Mouse (Mus musculus): ENCODE measurements around the gene Crip2. TPM values are rescaled to one million over a fixed set of nuclear protein-coding genes. Genes with fewer than 3 reads are reported as not detected.

Crip2 gene
- polyA plus RNA-seq (2016; fragmentation: Nextera tagmentation; extraction: Ambion mirVana) = 78.8 and 88.4 TPM in 2 replicates

- H3K4me3 ChIP-seq = peak within 1 kb of the TSS; percentile 44
- H3K9me3 ChIP-seq = no peaks in the 10 kb centered on the region
- H3K27me3 ChIP-seq = peaks cover 35% of the 10 kb centered on the region
- peak; percentile 71 for ATAC-seq (ENCODE audit: insufficient number of reproducible peaks, insufficient read depth, low FRiP score, low TSS enrichment)
- H3K27ac ChIP-seq = 0 out of 2 replicates have a peak within 1 kb of the TSS, but pooled peaks have one; percentile 25
- H3K9ac ChIP-seq = peak within 1 kb of the TSS; percentile 48; the same call in 1 of the 2 replicates
- H3K4me2 ChIP-seq (replicated peaks) = peak within 1 kb of the TSS; percentile 61
- under 1% methylated on average over 68 of the region's 68 CpGs for WGBS
- H3K36me3 ChIP-seq = peaks cover 36% of the 10 kb centered on the region
- peaks cover 25% of the 10 kb centered on the region for H3K4me1 ChIP-seq
Measured at GRCm38 (mm10) chr12:113139908-113140615, at the start of gene Crip2. Gene Crip2 (plus strand): TSS chr12:113140236.

GRCm38 (mm10) chr12:113097040-113097439, 43.0 kb upstream of the Crip2 start:
- Histone ChIP-seq H3K4me1 (peaks cover 28% of the 10 kb centered on the region), H3K9ac (peak overlapping the region; percentile 100; the same call in 1 of the 2 replicates), H3K36me3 (0 out of 2 replicates have a peak, but pooled peaks cover 11% of the 10 kb centered on the region), H3K4me2 (replicated peaks) (peak overlapping the region; percentile 85), H3K27me3 (no peaks in the 10 kb centered on the region), H3K27ac (no peak overlapping the region), H3K9me3 (no peaks in the 10 kb centered on the region), H3K4me3 (peak overlapping the region; percentile 100; the same call in 1 of the 2 replicates)
- 86% methylated on average over 5 of the region's 5 CpGs for WGBS
- ATAC-seq (ENCODE audit: insufficient number of reproducible peaks, insufficient read depth, low FRiP score, low TSS enrichment) = no peak

- H3K4me3 ChIP-seq = peak within 1 kb of the TSS; percentile 100
- no peaks in the 10 kb centered on the region for H3K27me3 ChIP-seq
- H3K36me3 ChIP-seq = 0 out of 2 replicates have a peak, but pooled peaks cover 11% of the 10 kb centered on the region
- H3K4me2 ChIP-seq (replicated peaks) = peak within 1 kb of the TSS; percentile 95
- no peaks in the 10 kb centered on the region for H3K9me3 ChIP-seq
- ATAC-seq (ENCODE audit: insufficient number of reproducible peaks, insufficient read depth, low FRiP score, low TSS enrichment) = peak; percentile 38; the same call in 1 of the 2 replicates
- WGBS = 1% methylated on average over 42 of the region's 53 CpGs
- peak within 1 kb of the TSS; percentile 88 for H3K27ac ChIP-seq
- H3K9ac ChIP-seq = peak within 1 kb of the TSS; percentile 100
- peaks cover 28% of the 10 kb centered on the region for H3K4me1 ChIP-seq
Measured at GRCm38 (mm10) chr12:113097749-113098281, 42.2 kb upstream of the Crip2 start, which contains the start of gene Mta1. Gene Mta1 (plus strand): TSS chr12:113098278.

DNA sequence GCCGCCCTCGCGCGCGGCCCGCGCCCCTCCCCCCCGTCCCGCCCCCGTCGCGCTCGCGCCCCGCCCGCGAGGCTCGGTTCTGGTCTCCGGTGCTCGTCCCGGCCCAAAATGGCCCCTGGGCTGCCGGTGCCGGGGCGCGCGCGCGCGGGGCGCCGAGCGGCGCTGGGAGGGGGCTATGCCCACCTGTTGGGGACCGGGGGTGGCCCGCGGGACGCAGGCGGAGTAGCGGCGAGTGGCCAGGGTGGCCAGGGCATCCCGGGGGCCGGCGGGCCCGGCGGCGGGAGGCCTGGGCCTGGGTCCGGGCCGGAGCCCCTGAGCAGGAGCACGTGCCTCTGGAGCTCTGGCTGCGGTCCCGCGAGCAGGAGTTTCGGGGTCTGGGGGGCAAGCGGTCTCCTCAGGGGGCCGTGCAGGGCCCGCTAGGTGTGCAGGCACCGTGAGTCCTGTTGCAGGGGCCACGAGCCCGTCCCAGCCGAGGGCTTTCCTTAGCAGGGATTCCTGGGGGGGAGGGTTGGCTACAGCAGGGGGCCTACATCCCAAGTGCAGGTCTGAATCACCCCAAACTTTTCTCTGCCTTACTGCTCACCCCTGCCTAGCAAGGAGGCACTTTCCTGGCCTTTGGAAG, 41.4 kb upstream of the Crip2 start:
- ATAC-seq (ENCODE audit: insufficient number of reproducible peaks, insufficient read depth, low FRiP score, low TSS enrichment) = 0 out of 2 replicates have a peak, but pooled peaks have one; percentile 11
- Histone ChIP-seq H3K9ac (peak overlapping the region; percentile 100), H3K4me2 (replicated peaks) (peak overlapping the region; percentile 95), H3K27me3 (no peaks in the 10 kb centered on the region), H3K36me3 (0 out of 2 replicates have a peak, but pooled peaks cover 11% of the 10 kb centered on the region), H3K4me1 (peaks cover 28% of the 10 kb centered on the region), H3K4me3 (peak overlapping the region; percentile 100), H3K27ac (peak overlapping the region; percentile 88), H3K9me3 (no peaks in the 10 kb centered on the region)
- under 1% methylated on average over 26 of the region's 60 CpGs for WGBS

DNA sequence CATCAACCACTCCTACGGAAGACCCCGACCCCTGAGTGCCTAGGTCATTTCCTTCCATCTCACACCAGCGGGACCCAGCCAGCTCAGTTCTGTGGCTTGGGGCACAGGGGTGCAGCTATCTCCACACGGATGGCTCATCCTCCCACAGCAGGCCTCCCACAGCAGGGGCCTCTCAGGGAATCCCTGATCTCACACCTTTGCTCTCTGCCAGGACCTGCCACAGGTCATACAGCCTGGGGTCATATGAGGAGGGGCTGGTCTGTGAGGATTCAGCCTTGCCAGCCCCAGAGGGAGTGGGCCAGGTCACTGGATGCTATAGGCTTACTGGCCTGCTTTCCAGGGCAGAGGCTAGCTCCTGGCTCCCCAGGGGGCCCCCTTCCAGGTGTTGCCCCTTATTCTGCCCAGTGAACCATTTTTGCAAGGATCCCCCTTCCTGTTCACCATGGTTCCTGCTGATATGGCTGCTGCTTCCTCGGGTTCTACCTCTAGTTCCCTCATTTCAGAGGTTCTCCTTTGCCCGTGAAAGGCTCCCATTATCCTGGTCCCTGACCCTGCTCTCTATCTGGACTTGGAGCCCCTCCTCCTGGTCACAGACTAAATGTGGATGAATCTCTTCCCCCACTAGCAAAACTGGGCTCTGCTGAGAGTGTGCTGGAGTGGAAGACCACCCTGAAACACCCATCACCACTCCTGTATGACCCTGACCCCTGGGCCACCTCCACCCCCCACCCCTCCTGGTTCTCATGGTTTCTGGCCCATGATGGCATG, 40.4 kb upstream of the Crip2 start:
- H3K27ac ChIP-seq = peak overlapping the region; percentile 20; the same call in 1 of the 2 replicates
- peak overlapping the region; percentile 95 for H3K4me2 ChIP-seq (replicated peaks)
- no peaks in the 10 kb centered on the region for H3K9me3 ChIP-seq
- ATAC-seq (ENCODE audit: insufficient number of reproducible peaks, insufficient read depth, low FRiP score, low TSS enrichment) = no peak
- peaks cover 21% of the 10 kb centered on the region; the same call in 1 of the 2 replicates for H3K36me3 ChIP-seq
- H3K4me3 ChIP-seq = peak overlapping the region; percentile 100
- H3K9ac ChIP-seq = peak overlapping the region; percentile 100
- WGBS = 33% methylated on average over 6 of the region's 6 CpGs
- H3K27me3 ChIP-seq = no peaks in the 10 kb centered on the region
- peaks cover 28% of the 10 kb centered on the region for H3K4me1 ChIP-seq

- ATAC-seq (ENCODE audit: insufficient number of reproducible peaks, insufficient read depth, low FRiP score, low TSS enrichment) = no peak
- no peaks in the 10 kb centered on the region for H3K27me3 ChIP-seq
- peaks cover 25% of the 10 kb centered on the region for H3K36me3 ChIP-seq
- 78% methylated on average over 5 of the region's 5 CpGs for WGBS
- peak overlapping the region; percentile 100; the same call in 1 of the 2 replicates for H3K4me3 ChIP-seq
- no peak overlapping the region for H3K27ac ChIP-seq
- H3K4me2 ChIP-seq (replicated peaks) = peak overlapping the region; percentile 95
- peaks cover 28% of the 10 kb centered on the region for H3K4me1 ChIP-seq
- H3K9ac ChIP-seq = 0 out of 2 replicates have a peak overlapping the region, but pooled peaks have one; percentile 100
- no peaks in the 10 kb centered on the region for H3K9me3 ChIP-seq
Measured at GRCm38 (mm10) chr12:113100448-113101076, 39.5 kb upstream of the Crip2 start.

- Histone ChIP-seq H3K4me3 (no peak overlapping the region), H3K27me3 (no peaks in the 10 kb centered on the region), H3K36me3 (peaks cover 28% of the 10 kb centered on the region), H3K4me2 (replicated peaks) (no peak overlapping the region), H3K9me3 (no peaks in the 10 kb centered on the region), H3K27ac (no peak overlapping the region), H3K9ac (no peak overlapping the region), H3K4me1 (peaks cover 28% of the 10 kb centered on the region)
- WGBS = 86% methylated on average over 9 of the region's 9 CpGs
- ATAC-seq (ENCODE audit: insufficient number of reproducible peaks, insufficient read depth, low FRiP score, low TSS enrichment) = no peak
Measured at GRCm38 (mm10) chr12:113101251-113101960, 38.6 kb upstream of the Crip2 start.

GRCm38 (mm10) chr12:113102461-113102860, 37.6 kb upstream of the Crip2 start:
- Histone ChIP-seq H3K27me3 (no peaks in the 10 kb centered on the region), H3K4me3 (no peak overlapping the region), H3K4me2 (replicated peaks) (no peak overlapping the region; the same call in 1 of the 2 replicates), H3K36me3 (peaks cover 28% of the 10 kb centered on the region), H3K9ac (no peak overlapping the region), H3K27ac (no peak overlapping the region), H3K4me1 (peaks cover 23% of the 10 kb centered on the region), H3K9me3 (no peaks in the 10 kb centered on the region)
- no peak for ATAC-seq (ENCODE audit: insufficient number of reproducible peaks, insufficient read depth, low FRiP score, low TSS enrichment)
- 66% methylated on average over 6 of the region's 6 CpGs for WGBS

- Histone ChIP-seq H3K27me3 (no peaks in the 10 kb centered on the region), H3K4me1 (peaks cover 18% of the 10 kb centered on the region), H3K9ac (no peak overlapping the region), H3K4me2 (replicated peaks) (no peak overlapping the region), H3K9me3 (no peaks in the 10 kb centered on the region), H3K27ac (no peak overlapping the region), H3K4me3 (no peak overlapping the region), H3K36me3 (peaks cover 28% of the 10 kb centered on the region)
- 83% methylated on average over 8 of the region's 8 CpGs for WGBS
- peak; percentile 7; the same call in 1 of the 2 replicates for ATAC-seq (ENCODE audit: insufficient number of reproducible peaks, insufficient read depth, low FRiP score, low TSS enrichment)
Measured at GRCm38 (mm10) chr12:113103846-113104451, 36.1 kb upstream of the Crip2 start.

- 87% methylated on average over 6 of the region's 6 CpGs for WGBS
- H3K27me3 ChIP-seq = no peaks in the 10 kb centered on the region
- H3K9ac ChIP-seq = no peak overlapping the region
- H3K4me2 ChIP-seq (replicated peaks) = no peak overlapping the region
- H3K27ac ChIP-seq = no peak overlapping the region
- H3K36me3 ChIP-seq = peaks cover 17% of the 10 kb centered on the region
- peaks cover 6% of the 10 kb centered on the region; the same call in 1 of the 2 replicates for H3K4me1 ChIP-seq
- H3K4me3 ChIP-seq = no peak overlapping the region
- H3K9me3 ChIP-seq = no peaks in the 10 kb centered on the region
- no peak for ATAC-seq (ENCODE audit: insufficient number of reproducible peaks, insufficient read depth, low FRiP score, low TSS enrichment)
Measured at GRCm38 (mm10) chr12:113106386-113106785, 33.6 kb upstream of the Crip2 start.
